Mouse (Mus musculus) olfactory bulb, adult 2 months (tissue): ENCODE results near the gene Agap2.

ENCODE experiments used
- CTCF ChIP-seq: fragments of 200-500 bp; IDR thresholded peaks from 2 replicates; pipeline ENCODE4 v1.5.1; 2012; ENCODE audit warnings: low read depth, mild to moderate bottlenecking, low read length, moderate library complexity; ENCODE audit not compliant: insufficient read depth
- POLR2A ChIP-seq: fragments of 200-500 bp; IDR thresholded peaks from 2 replicates; pipeline ENCODE4 v1.6.1; 2012; ENCODE audit warnings: mild to moderate bottlenecking, low read depth, low read length, moderate library complexity; ENCODE audit not compliant: insufficient read depth

DNA sequence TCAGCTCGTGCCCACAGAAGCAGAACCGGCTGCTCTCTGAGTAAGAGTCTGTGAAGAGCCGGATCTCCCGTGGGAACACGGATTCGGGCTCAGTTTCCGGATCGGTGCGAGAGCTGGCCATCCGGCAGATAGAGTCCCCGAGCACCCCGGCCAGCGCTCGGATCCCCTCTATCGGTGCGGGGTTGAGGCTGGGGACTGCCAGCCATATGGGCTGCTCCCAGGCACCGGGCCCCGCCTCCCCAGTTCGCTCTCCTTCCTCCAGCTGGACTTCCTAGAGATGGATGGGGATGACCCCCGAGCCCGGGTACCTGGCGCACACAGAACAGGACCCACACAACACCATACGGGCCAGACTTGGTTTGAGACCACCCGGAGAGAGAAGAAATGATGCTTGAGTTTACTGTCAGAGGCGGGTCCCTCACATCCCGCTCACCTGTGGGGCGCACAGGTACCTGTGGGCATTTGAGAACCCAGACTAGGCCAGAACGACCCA lies 33.8 kb upstream of the Agap2 start, which contains the start of the genes Mettl1 and Eef1akmt3:
- TF ChIP-seq CTCF: no peak
- TF ChIP-seq POLR2A: no peak
